Mouse (Mus musculus) right cerebral cortex, postnatal 36 days (tissue): Measurements from ENCODE around the gene Ccnd3.
"Not testable (repeated sequence)": the region's sequence is repeated elsewhere in the genome, so short reads cannot be mapped to it uniquely, and the experiment has no call there.

Experiments
- DNase-seq, 2 experiments: peaks; one replicate each; pipeline ENCODE4 v3.0.0; 2022; ENCODE audit warnings: low spot score in 2 of 2, mixed read lengths in 1 of 2

Ccnd3 gene

DNA sequence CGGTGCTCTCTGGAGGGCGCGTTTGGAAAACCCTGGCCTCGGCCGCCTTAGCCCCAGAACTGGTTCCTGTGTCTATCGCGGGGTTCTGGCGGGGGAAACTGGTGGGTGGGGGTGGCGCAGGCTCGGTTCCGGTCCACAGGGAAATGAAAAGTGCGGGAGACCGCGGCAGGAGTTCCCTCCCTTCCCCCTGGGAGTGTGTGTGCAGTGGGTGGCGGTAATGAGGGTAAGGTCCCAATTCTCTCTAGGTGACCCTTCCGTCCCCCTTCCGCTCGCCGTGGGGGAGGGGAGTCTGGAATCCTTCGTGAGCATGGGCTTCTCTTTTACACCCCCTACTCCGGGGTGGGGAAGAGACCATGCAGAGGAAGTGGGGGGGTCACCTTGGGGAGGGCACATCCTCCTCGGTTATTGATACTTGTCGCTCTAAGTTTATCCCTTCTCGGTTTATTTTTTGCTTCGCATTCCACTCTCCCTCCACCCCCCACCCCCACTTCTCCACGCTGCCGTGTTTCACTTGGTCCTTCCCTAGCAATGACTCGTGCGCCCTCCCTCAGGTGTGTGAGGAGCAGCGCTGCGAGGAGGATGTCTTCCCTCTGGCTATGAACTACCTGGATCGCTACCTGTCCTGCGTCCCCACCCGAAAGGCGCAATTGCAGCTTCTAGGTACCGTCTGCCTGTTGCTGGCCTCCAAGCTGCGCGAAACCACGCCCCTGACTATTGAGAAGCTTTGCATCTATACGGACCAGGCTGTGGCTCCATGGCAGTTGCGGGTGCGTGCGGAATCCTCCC, 89.5 kb downstream of the Ccnd3 start:
- DNase-seq = no peak

DNA sequence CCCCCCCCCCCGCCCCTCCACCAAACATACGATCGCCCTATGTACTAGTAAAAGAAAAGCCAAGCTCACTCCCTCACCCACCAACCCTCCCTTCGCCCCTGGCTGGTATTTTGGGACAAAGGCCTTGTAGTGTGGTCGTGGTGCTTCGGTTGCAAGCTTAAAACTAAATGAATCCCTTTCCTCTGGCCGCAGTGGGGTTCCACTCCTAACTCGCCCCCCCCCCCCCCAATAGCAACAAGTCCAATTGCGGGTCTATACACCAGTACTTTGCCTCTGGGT, 90.1 kb downstream of the Ccnd3 start:
- no peak for DNase-seq

DNA sequence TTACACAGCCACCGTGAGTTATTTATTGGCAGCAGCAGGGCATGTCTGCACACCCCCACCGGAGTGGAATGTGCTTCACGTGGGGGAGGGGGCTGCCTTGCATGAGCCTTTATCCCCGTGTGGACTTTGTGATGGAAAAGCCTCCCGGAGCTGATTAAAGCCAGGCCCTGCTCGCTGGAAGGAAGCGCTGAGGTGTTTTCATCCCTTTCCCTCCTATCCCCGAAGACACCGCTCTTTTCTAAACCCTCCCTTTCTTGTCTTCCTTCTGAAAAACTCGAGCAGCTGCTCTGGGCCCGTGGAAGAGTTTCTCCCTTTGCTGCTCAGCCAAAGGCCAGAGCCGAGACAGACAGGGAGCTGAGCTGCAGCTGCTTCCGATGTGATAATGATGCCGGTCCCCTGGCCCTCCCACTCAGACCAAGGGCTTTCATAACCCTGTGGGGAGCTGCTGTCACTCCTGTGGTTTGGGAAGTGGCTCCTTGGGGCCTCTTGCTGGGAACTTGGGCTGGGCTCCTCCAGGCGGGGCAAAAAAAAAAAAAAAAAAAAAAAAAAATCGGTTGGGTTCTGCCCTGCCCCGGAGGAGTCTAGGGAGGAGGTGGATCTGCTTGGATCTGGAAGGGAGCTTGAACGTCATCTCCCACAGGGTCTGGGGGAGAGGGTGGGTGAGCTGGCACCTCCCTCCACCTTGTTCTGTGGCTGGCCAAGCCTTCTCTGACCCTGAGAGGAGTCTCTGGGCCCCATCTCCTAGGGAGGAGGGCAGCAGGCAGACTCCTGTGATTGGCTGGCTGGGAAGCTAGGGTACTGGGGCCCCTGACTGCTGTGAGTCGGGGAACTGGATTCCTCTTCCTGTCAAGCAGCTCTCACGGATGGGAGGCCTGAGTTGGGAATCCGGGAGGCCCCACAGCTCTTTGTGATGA, 90.7 kb downstream of the Ccnd3 start:
- no peak for DNase-seq

DNA sequence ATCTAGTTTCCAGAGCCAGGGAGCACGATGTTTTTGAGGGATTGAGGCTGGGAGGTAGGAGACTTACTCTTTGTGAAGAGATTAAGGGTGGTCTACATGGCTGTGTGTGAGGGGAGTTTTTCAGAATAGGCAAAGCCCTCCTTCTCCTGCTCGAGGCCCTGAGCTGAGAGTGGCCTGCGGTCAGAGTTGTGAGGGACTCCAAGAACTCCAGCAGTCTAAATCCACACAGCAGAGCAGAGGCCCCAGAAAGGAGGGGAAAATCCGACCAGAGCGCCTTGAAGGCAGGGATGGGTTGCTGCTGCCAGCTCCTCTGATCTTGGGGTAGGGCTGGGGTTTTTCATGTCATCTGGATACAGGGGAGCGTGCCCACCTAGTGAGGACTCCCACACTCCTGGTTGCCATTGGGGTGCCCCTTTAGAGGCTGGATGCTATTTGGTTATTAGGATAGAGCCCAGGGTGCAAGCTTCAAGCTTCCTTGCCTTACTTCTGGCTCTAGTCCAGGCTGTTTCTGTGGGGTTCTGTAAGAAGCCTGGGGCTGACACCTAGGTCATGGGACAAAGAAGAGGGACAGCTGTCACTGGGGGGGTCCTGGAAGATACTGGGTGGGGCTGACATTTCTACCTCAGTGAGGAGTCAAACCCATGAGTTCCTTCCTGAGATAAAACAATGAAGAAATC, 91.4 kb downstream of the Ccnd3 start:
- DNase-seq = no peak

DNA sequence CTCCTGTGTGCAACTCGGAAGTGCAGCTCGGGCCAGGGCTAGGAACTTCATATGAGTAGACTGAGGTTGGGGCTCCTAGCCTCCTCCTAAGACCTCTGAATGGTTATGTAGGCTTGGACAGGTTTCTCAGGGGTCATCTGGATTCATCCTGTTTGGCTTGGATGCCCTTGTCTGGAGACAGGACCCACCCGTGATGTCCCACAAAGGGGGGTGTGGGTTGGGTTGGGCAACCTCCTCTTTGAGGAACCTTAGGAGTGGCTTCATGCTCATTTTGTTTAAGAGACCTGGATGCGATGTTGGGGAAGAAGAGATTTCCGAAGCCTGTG, 92.0 kb downstream of the Ccnd3 start:
- DNase-seq = no peak

DNA sequence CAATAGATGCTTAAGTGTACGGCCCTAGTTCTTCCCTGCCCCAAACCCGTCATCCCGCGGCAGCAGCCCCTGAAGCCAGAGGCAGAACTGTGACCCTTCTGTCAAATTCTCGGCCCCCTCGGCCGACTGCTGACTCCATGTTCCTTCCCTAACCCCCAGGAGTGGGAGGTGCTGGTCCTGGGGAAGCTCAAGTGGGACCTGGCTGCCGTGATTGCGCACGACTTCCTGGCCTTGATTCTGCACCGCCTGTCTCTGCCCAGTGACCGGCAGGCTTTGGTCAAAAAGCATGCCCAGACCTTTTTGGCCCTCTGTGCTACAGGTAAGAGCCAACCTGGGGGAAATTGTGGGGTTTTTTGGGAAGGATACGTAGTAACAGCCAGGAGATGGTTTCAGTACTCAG, 92.4 kb downstream of the Ccnd3 start:
- no peak for DNase-seq

DNA sequence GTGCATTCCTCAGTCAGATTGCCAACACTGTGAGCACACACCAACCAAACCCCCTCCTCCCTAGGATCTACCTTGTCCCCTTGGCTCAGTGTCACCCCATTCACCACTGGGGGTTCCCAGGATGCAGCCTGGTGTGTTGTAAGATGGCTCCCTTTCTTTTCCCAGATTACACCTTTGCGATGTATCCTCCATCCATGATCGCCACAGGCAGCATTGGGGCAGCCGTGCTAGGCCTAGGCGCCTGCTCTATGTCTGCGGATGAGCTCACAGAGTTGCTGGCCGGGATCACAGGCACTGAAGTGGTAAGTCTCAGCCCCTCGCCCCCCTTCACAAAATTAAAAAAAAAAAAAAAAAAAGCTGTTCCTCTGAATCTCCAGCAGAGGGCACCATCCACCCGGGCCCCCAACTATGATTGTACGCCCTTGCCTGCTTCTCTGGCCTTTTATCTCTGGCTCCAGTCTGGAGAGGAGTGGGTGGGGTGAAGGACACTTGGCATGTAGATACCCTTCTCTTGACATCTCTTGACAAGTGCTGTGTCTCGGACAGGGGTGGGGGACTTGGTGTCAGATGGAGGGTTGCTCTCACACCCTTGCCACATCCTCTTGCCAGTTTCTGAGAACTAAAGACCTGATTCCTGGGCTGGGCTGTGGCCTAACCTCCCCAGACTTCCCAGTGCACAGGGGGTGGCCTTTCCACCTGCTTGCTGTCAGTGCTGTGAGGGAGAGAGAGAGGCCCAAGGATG, 93.2 kb downstream of the Ccnd3 start:
- no peak for DNase-seq

DNA sequence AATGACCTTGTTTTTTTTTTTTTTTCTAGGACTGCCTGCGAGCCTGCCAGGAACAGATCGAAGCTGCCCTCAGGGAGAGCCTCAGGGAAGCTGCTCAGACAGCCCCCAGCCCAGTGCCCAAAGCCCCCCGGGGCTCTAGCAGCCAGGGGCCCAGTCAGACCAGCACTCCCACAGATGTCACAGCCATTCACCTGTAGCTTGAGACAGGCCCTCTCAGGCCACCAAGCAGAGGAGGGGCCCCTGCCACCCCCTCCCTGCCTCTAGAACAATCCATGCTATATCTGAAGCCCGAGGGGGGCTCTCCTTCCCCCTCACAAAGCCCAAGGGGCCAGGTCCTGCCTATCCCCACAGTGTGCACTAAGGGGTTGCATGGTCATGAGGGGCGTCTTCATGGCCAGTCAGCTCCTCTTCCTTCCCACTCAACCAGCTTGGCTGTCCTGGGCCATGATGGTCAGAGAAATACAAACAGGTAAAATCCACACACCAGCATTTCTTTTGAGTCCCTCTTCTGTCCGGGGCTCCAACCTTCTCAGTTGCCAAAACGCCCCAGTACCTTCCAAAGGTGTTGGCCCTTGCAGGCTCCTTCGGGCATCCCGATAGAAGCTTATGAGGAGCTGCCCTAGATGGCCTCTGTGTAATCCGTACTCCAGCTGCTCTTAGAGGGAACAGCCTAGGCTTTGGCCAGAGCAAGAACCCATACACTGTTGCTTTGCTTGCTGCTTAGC, 93.9 kb downstream of the Ccnd3 start:
- DNase-seq = not testable (repeated sequence)

DNA sequence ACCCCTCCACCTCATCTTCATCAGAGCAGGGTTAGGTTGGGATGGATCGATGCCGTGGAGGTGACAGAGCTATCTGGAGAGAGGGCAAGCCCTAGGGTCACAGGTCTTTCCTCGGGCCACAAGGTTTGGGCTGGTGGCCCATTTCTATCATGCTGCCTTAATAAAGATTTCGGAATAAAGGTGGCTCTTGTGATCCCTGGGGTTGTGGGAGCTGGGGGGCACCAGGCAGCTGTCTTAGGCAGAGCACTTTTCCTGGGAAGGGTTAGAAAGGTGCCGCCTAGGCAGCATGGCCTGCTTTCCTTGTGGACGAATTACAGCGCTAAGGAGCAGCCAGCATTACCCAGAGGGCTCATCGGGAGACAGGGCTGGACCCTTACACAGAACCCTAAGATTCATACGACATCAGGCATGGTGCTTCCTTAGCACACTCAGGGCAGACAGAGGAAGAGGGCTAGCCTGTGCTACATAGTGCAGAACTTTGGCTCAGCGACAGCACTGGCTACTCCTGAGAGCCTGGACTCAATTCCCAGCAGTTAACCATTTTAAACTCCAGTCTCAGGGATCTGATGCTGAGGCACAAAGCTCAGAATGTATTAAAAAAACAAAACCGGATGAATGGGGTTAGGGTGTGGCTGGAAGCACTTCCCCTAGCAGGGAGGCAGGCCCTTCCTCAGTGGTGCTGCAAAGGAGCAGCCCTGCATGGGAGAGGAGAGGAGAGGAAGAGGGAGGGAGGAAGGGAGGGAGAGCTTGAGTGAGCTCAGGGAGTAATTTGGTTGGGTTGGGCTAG, 94.9 kb downstream of the Ccnd3 start:
- no peak for DNase-seq

DNA sequence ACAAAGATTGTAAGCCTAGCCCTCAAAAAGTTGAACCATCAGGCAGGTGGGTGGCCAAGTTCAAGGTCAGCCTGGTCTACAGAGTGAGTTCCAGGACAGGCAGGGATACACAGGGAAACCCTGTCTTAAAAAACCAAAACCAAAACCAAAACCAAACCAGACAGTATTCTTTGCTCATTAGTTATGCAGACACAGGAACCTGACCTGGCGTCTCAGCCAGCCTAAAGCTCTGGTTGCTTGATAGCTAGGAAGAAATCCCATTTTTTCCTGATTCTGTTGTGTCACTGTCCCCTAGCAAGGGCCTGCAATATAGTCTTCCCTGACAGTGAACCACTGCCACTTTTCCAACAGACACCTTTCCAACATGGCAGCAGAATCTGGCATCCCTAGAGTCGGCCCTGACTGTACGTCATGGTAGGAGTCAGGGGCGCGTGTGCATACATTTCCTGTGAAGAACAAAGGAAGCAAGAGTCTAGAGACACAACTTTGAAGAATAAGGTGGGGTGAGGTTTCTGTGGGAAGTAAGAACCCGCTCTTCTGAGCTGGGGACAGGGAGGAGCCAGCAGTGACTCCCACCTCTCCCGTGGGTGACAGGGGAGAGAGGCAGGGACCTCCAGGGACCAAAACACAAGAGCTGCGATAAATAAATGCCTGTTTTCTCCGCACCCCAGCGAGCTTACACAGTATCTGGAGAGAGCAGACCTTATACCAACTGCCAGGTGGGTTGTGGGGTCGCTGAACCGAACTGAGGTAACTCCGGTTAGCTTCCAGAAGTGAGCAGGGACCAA, 95.9 kb downstream of the Ccnd3 start:
- no peak for DNase-seq

DNA sequence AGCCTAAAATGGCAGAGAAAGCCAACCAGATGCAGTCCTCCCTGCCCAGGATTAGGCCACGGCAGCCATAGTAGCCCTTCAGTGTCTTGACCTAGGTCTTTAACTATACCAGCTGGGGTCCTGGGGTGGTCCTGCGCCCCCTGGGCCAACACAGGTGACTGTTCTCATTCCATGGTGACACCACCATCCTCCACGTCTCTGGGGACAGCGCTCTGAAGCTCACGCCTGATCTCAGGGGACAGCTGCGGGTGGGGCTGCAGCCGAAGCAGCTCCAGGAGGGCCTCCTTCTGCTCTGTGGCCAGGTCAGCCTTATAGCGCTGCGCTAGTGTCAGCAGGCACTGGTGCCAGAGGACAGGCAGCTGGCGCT, 96.5 kb downstream of the Ccnd3 start:
- no peak for DNase-seq

DNA sequence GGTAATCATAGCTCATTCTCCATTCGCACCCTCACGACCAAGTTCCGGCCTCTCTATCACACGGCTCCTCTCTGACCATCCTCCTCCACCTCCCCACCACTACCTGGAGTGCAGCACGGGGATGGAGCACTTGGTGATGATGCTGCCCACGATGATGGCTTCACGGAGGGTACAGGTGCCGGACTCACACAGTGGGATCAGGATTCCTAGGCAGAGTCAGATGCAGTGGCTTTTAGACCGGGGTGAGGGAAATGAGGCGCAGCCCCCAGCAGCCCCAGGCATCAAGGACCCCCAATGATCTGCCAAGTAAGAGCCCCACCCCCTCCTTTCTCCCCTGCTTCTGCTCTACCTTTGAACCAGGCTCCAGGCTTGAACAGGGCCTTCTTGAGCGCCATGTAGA, 97.4 kb downstream of the Ccnd3 start:
- no peak for DNase-seq

DNA sequence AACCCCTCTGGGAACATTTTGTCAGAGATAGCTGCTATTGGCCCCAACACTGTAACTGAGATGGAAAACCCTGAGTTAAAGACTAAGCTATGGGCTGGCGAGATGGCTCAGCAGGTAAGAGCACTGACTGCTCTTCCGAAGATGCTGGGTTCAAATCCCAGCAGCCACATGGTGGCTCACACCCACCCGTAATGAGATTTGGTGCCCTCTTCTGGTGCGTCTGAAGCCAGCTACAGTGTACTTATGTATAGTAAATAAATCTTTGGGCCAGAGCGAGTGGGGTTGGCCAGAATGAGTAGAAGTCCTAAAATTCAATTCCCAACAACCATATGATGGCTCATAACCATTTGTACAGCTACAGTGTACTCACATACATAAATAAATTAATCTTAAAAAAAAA, 101.4 kb downstream of the Ccnd3 start:
- no peak for DNase-seq

DNA sequence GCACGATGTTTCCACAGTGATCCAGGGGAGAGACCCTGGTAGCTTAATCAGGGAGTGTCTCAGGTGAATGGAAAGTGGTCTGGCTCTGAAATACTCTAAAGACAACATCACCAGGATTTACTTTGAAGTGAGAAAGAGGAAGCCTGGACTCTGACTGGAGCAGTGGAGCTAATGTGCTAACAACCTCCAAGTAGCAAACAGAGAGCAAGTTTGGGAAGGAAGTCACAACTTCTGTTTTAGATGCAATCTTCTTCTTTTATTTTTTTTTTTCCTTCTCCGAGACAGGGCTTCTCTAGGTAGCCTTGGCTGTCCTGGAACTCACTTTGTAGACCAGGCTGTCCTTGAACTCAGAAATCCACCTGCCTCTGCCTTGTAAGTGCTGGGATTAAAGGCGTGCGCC, 104.3 kb downstream of the Ccnd3 start:
- no peak for DNase-seq

DNA sequence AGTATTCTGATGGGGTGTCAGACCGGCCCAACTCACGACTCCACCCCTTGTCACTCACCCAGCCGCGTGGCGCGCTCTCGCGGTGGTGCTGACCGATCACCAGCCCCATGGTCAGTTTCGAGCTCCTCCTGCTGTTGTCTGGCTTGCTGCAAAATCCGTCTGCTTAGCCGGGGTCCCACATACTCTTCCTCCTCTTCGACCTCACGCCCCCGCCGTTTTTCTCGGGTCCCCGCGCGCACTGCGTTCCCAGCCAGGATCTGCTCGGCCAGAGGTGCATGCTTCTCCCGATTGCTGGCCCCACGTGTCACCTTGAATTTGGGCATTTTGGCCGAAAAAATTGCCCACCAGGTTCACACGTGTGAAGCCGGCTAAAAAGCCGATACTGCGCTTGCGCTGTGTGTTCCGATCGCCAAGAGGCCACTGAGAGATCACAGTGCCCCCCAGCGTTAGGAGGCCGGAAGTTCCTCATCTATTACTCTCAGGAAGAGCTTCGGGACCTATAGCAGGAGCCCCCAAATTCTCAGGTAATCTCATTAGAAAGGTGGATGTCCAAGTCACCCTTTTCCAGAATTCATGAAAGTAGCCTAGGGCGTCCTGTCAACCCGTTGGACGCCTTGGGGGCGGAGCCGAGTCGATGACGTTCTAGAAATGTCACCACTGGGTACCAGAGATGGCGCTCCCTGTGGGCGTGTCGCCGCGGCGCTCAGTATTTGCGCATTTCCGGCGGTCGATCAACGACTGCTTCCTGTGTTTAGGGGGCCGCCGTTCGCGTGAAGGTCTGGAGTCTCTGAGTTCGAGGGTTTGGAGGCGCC, 106.2 kb downstream of the Ccnd3 start, which contains the start of the genes Bysl, Med20 and Gm20517:
Bysl (minus strand) TSS at position 644 of the 812 bp plus-strand sequence.
Med20 (plus strand) TSS at position 734 of the 812 bp plus-strand sequence.
Gm20517 (plus strand) TSS at position 741 of the 812 bp plus-strand sequence.
- peak; percentile 95 to 97 for DNase-seq

DNA sequence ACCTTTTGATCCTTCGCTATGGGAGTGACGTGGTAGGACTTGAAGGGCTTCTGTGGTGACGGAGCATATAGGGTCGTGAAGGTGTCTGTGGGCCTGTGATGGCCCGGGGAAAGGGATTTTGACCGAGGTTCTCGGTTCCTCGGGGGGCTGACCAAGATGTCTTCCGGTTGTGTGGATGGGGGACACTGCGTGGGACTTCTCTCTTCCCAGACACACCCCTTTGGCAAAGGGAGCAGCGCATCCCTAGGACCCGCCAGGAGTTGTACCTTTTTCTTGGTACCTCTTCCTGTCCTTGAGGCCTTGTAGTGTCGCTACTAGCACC, 106.8 kb downstream of the Ccnd3 start:
- no peak for DNase-seq

DNA sequence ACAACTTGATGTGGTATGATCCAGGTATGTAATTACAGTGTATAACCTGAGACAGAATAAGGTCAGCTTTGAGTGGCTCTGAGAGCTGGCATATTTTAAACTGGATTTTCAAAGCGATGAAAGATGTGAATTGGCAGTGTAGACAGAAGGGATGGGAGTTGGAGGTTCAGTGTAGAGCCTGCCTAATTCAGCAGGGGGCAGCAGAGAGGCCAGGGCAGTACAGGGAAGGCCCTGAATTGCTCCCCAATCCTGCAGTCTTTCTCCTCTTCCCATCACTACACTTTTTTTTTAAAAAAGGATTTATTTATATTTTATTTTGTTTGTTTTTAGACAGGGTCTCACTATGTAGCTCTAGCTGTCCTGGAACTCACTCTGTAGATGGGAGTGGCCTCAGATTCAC, 109.2 kb downstream of the Ccnd3 start:
- no peak for DNase-seq

DNA sequence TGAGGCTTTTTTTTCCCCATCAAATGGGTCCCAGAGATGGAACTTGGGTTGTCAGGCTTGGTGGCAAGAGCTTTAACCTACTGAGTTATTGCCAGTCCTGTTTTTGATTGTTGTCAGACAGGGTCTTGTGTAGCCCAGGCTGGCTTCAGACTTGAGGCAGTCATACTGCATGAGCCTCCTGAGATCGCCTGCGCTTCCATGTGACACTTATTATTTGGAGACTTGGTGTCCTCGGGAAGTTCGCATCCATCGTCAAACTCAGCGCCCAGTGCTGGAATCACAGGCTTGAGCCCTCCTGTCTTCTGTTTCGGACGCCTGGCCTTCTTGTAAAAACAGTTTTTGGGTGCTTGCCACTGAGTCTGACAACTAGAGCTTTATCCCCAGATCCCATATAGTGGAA, 111.3 kb downstream of the Ccnd3 start:
- no peak for DNase-seq

DNA sequence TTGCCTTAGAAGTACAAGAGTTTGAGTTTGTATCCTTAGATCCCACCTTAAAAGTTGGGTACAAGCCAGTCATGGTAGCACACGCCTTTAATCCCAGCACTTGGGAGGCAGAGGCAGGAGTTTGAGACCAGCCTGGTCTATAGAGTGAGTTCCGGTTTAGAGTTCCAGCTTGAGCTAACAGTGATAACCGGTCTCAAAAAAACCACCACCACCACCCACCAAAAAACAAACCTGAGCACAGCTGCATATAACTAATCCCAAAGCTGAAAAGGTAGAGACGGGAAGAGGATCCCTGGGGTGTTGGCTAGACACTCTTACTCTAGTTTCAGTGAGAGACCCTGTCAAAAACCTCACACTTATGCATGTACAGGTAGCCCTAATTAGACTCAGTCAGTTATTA, 111.8 kb downstream of the Ccnd3 start:
- no peak for DNase-seq
